Mouse (Mus musculus): ENCODE measurements around the gene Orai2.

DNA sequence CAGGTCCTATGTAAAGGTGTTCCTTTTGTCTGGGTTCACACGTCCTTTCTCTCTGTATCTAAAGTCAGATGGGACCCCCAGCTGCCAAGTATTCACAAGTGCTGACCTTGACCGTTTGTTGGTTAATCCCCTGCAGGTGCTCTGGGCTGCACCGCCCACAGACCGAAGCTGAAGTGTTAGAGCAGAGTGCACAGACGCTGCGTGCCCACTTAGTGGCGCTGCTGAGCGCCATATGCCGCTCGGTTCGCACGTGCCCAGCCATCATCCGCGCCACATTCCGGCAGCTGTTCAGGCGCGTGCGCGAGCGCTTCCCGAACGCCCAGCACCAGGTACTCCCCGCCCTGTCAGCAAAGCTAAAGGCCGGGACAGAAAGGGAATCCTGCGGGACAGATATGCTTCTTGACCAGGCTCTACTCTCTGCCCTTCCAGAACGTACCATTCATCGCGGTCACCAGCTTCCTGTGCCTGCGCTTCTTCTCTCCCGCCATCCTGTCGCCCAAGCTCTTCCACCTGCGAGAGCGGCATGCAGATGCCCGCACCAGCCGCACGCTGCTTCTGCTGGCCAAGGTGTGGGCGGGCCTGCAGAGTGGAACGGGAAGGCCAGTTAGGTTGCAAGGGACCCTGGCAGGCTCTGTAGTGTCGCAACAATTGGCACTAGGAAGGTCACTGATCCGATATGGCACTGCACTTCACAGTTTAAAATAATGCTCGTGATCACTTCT is 68.3 kb downstream of the Orai2 start:
- TF ChIP-seq EP300 (IDR thresholded peaks at IDR 0.05; ENCODE audit: low read depth) (no peak), CTCF (IDR thresholded peaks at IDR 0.05; ENCODE audit: low read depth) (peak; percentile 93)
